Comparison of ENCODE assay signal across 19 mouse cellular contexts in genomic region chr5:73576708-73577107, GRCm38 (mm10). TPM values are rescaled to one million over a fixed set of nuclear protein-coding genes. Genes with fewer than 3 reads are reported as not detected.
DNase-seq lines count a peak whose midpoint lies in the region; ATAC-seq and TF ChIP-seq lines count a peak whose summit lies in the region.
"Had no signal": no experiment of that assay in that cellular context is flagged by ENCODE, and none has a peak within 500 bp of the region (broad histone marks: within the 10 kb centered on the region; RNA-seq: fewer than 3 reads in every experiment).

No protein-coding gene starts in this region.

- H3K9me3 ChIP-seq in forebrain, embryonic 16.5 days (ENCODE audit: control insufficient read depth, low read length) = no peaks in the 10 kb centered on the region
- H3K9me3 ChIP-seq in forebrain, embryonic 13.5 days (replicated peaks) = no peaks in the 10 kb centered on the region; the same call in 1 of the 2 replicates
- no peaks in the 10 kb centered on the region for H3K9me3 ChIP-seq in MEL (replicated peaks; ENCODE audit: insufficient read depth, low read length)
- H3K9me3 ChIP-seq: forebrain, embryonic 10.5 days had no signal

- no peak for TF ChIP-seq CTCF in MEL (IDR thresholded peaks at IDR 0.05 in 2 of 3, conservative IDR thresholded peaks at IDR 0.05 in 1 of 3; ENCODE audit: control insufficient read depth in 1 of 3, insufficient read depth in 1 of 3, low read depth in 2 of 3, low read length in 3 of 3, poor library complexity in 1 of 3, severe bottlenecking in 1 of 3)

- no peaks in the 10 kb centered on the region for H3K79me2 ChIP-seq in MEL (ENCODE audit: control insufficient read depth, insufficient read depth, low read length, poor library complexity)

- H3K4me1 ChIP-seq in forebrain, embryonic 16.5 days (replicated peaks; ENCODE audit: control insufficient read depth, insufficient read depth, low read length) = peaks cover 4% of the 10 kb centered on the region
- no peaks in the 10 kb centered on the region for H3K4me1 ChIP-seq in forebrain, embryonic 13.5 days
- H3K4me1 ChIP-seq in MEL (ENCODE audit: control insufficient read depth in 1 of 2, insufficient read depth in 2 of 2, low read length in 2 of 2) = no peaks in the 10 kb centered on the region

- 63% methylated on average over 7 of the region's 7 CpGs for WGBS in forebrain, embryonic 16.5 days
- WGBS in forebrain, embryonic 13.5 days = 61% methylated on average over 7 of the region's 7 CpGs

- no peak for TF ChIP-seq RAD21 in MEL (IDR thresholded peaks at IDR 0.05; ENCODE audit: low read depth, low read length)

- intact Hi-C loops in left cerebral cortex, postnatal 14 days (cut with DNase I) = no loop called here

- no peak overlapping the region for H3K4me3 ChIP-seq in forebrain, embryonic 16.5 days (replicated peaks; ENCODE audit: low read length)
- H3K4me3 ChIP-seq in forebrain, embryonic 13.5 days = no peak overlapping the region
- no peak overlapping the region for H3K4me3 ChIP-seq in MEL (ENCODE audit: control insufficient read depth in 1 of 2, insufficient read depth in 1 of 2, low read depth in 2 of 2, low read length in 2 of 2)
- H3K4me3 ChIP-seq: forebrain, embryonic 10.5 days had no signal

- peak; percentile 60 for DNase-seq in layer of hippocampus, adult 9-11 months
- DNase-seq in layer of hippocampus, adult 11-12 months (ENCODE audit: low spot score) = no peak
- peak; percentile 35 for DNase-seq in MEL (ENCODE audit: low read depth, low spot score)
- peak; percentile 33 to 66 for DNase-seq in left cerebral cortex, postnatal 14 days (ENCODE audit: low spot score in 2 of 2)
- DNase-seq in adrenal gland, postnatal 25 days = no peak
- no peak for DNase-seq in lung, postnatal 25 days (ENCODE audit: low spot score)
- DNase-seq: cerebellum, adult 11 months; gastrocnemius, postnatal 25 days; liver, postnatal 0 days; lung, postnatal 4 days; thymus, adult 2 months had no signal

- H3K4me2 ChIP-seq in forebrain, embryonic 16.5 days (ENCODE audit: low read length) = no peak overlapping the region
- no peak overlapping the region for H3K4me2 ChIP-seq in forebrain, embryonic 13.5 days
- H3K4me2 ChIP-seq: heart, embryonic 11.5 days had no signal

- no peaks in the 10 kb centered on the region for H3K27me3 ChIP-seq in forebrain, embryonic 16.5 days (replicated peaks; ENCODE audit: control insufficient read depth, insufficient read depth, low read length)
- no peaks in the 10 kb centered on the region for H3K27me3 ChIP-seq in forebrain, embryonic 13.5 days
- peaks cover 4 to 7% of the 10 kb centered on the region in 2 experiments; a peak in 3 of 4 replicates for H3K27me3 ChIP-seq in MEL (ENCODE audit: control insufficient read depth in 1 of 2, insufficient read depth in 2 of 2, low read length in 2 of 2)

- H3K9ac ChIP-seq in forebrain, embryonic 16.5 days (replicated peaks; ENCODE audit: low read depth, low read length) = no peak overlapping the region
- H3K9ac ChIP-seq in forebrain, embryonic 13.5 days = no peak overlapping the region
- H3K9ac ChIP-seq in MEL (ENCODE audit: control insufficient read depth, low read depth, low read length, poor library complexity, severe bottlenecking) = no peak overlapping the region
- H3K9ac ChIP-seq: liver, postnatal 0 days had no signal

- no peaks in the 10 kb centered on the region for H3K36me3 ChIP-seq in forebrain, embryonic 16.5 days (ENCODE audit: control insufficient read depth, insufficient read depth)
- H3K36me3 ChIP-seq in forebrain, embryonic 13.5 days (ENCODE audit: poor library complexity, severe bottlenecking) = no peaks in the 10 kb centered on the region
- H3K36me3 ChIP-seq in MEL (ENCODE audit: control insufficient read depth in 1 of 2, insufficient read depth in 2 of 2, low read length in 2 of 2) = no peaks in the 10 kb centered on the region
- H3K36me3 ChIP-seq: forebrain, embryonic 10.5 days had no signal

- TF ChIP-seq POLR2A in MEL (IDR thresholded peaks at IDR 0.05; ENCODE audit: control insufficient read depth in 1 of 2, insufficient read depth in 1 of 2, low read depth in 1 of 2, low read length in 2 of 2, poor library complexity in 1 of 2) = no peak

- ATAC-seq in forebrain, embryonic 16.5 days = peak; percentile 55; the same call in 1 of the 2 replicates
- no peak; the same call in 1 of the 2 replicates for ATAC-seq in forebrain, embryonic 13.5 days
- ATAC-seq: liver, postnatal 0 days; midbrain, embryonic 16.5 days had no signal

- H3K27ac ChIP-seq in forebrain, embryonic 16.5 days (ENCODE audit: low read length) = no peak overlapping the region
- no peak overlapping the region for H3K27ac ChIP-seq in forebrain, embryonic 13.5 days
- no peak overlapping the region for H3K27ac ChIP-seq in MEL (ENCODE audit: control insufficient read depth, low read depth, low read length)
- H3K27ac ChIP-seq: forebrain, embryonic 10.5 days; kidney, postnatal 0 days had no signal

- no peak for TF ChIP-seq EP300 in MEL (IDR thresholded peaks at IDR 0.05; ENCODE audit: low read depth in 1 of 2, low read length in 2 of 2)

TF ChIP-seq in MEL, 35 proteins besides CTCF, POLR2A, EP300 and RAD21:
- no peak for TF ChIP-seq ZC3H11A (IDR thresholded peaks at IDR 0.05; ENCODE audit: low read depth, low read length)
- no peak for TF ChIP-seq MYC (IDR thresholded peaks at IDR 0.05; ENCODE audit: low read depth, low read length)
- no peak for TF ChIP-seq USF2 (IDR thresholded peaks at IDR 0.05; ENCODE audit: borderline replicate concordance in 1 of 2, insufficient read depth in 1 of 2, low read depth in 1 of 2, low read length in 2 of 2)
- no peak for TF ChIP-seq POLR2AphosphoS5 (IDR thresholded peaks at IDR 0.05; ENCODE audit: borderline replicate concordance, low read depth, low read length)
- TF ChIP-seq ELF1 (IDR thresholded peaks at IDR 0.05; ENCODE audit: low read depth, low read length) = no peak
- no peak for TF ChIP-seq TCF12 (IDR thresholded peaks at IDR 0.05; ENCODE audit: low read depth, low read length)
- TF ChIP-seq MAX (IDR thresholded peaks at IDR 0.05; ENCODE audit: low read length) = no peak
- TF ChIP-seq TAL1 (IDR thresholded peaks at IDR 0.05; ENCODE audit: low read length) = no peak
- no peak for TF ChIP-seq ETS1 (IDR thresholded peaks at IDR 0.05; ENCODE audit: low read depth, low read length)
- no peak for TF ChIP-seq USF1 (IDR thresholded peaks at IDR 0.05; ENCODE audit: low read depth, low read length)
- TF ChIP-seq CHD1 (IDR thresholded peaks at IDR 0.05; ENCODE audit: low read depth, low read length) = no peak
- TF ChIP-seq MAZ (IDR thresholded peaks at IDR 0.05; ENCODE audit: low read depth, low read length) = no peak
- TF ChIP-seq SMC3 (IDR thresholded peaks at IDR 0.05; ENCODE audit: low read depth, low read length) = no peak
- no peak for TF ChIP-seq CHD2 (IDR thresholded peaks at IDR 0.05; ENCODE audit: low read length)
- TF ChIP-seq JUND (IDR thresholded peaks at IDR 0.05; ENCODE audit: low read depth, low read length) = no peak
- no peak for TF ChIP-seq GATA1 (IDR thresholded peaks at IDR 0.05; ENCODE audit: low read depth, low read length)

RNA-seq across cellular contexts. Expression of gene Lrrc66, which starts 55.6 kb away (rescaled TPM):
- polyA plus RNA-seq in forebrain, embryonic 16.5 days (2015; fragmentation: Nextera tagmentation; extraction: Ambion mirVana) = not detected in 2 replicates
- polyA plus RNA-seq in forebrain, embryonic 13.5 days (2015; fragmentation: Nextera tagmentation; extraction: Ambion mirVana) = not detected in 2 replicates
- total RNA-seq in MEL (2012; rRNA removed) = 0.82 and 1.1 TPM in 2 replicates
- 1 to 10 TPM in 1 of 2 experiments, not detected in 1; 1.1 TPM for polyA plus RNA-seq in MEL (2012; ENCODE audit: insufficient read depth in 1 of 2, insufficient read length in 2 of 2, low read depth in 1 of 2, low replicate concordance in 2 of 2, missing spikeins in 1 of 2)
- under 1 TPM in 1 of 2 experiments, not detected in 1; 0.13 TPM for total RNA-seq in left cerebral cortex, postnatal 14 days (2021)
- not detected in 2 replicates for total RNA-seq in adrenal gland, postnatal 25 days (2021)
- total RNA-seq: gastrocnemius, postnatal 25 days had no signal
- polyA plus RNA-seq: embryonic facial prominence, embryonic 14.5 days; forebrain, embryonic 10.5 days; heart, embryonic 11.5 days; liver, postnatal 0 days; midbrain, embryonic 16.5 days; neural tube, embryonic 11.5 days had no signal

Comparison
In these comparisons a context has a peak if more than half of its experiments do, and no peak if none do; other contexts are left out.
1. DNase-seq: peak in layer of hippocampus, adult 9-11 months (single experiment), MEL (single experiment) and left cerebral cortex, postnatal 14 days (2 of 2); none in layer of hippocampus, adult 11-12 months (single experiment), adrenal gland, postnatal 25 days (single experiment) and lung, postnatal 25 days (single experiment).